Mouse (Mus musculus) cerebellum, postnatal 36 days (tissue): ENCODE data around the gene Olfr1029.
"Not testable (repeated sequence)": the region's sequence is repeated elsewhere in the genome, so short reads cannot be mapped to it uniquely, and the experiment has no call there.

ENCODE experiments used
- DNase-seq, 2 experiments: peaks; one replicate each; pipeline ENCODE4 v3.0.0; 2021 to 2022; ENCODE audit warnings: mixed read lengths in 2 of 2

The Olfr1029 gene

GRCm38 (mm10) chr2:85973595-85973994 is at the start of gene Olfr1029:
Gene Olfr1029, plus strand, starts transcription at chr2:85973895.
- DNase-seq: no peak

GRCm38 (mm10) chr2:85950137-85950536 is 23.6 kb upstream of the Olfr1029 start, which contains the start of gene Olfr1028:
Gene Olfr1028, plus strand, starts transcription at chr2:85950437.
- no peak for DNase-seq

DNA sequence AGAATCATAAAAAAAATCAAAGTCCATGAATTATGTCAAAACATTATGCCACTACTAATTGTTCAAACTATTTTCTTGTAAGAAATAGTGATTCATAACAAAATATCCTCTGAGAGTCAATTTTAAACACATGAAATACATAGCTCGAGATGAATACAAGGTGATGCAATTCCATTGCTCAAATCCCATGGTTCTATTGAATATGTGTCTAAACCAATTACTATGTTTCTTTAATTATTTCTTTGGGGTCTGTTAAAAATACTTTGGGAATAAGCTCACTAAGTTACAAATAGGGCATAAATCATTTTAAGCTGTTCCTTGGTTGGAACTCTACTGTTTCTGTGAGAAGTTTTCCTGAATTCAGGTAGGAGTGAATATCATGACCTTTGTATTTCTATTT is 5.3 kb downstream of the Olfr1029 start, which contains the start of gene Olfr1030:
Gene Olfr1030 (plus strand): TSS at position 301 of the 400 bp plus-strand sequence.
- DNase-seq: no peak

- DNase-seq: no peak
Measured at GRCm38 (mm10) chr2:85990004-85990403, 16.3 kb downstream of the Olfr1029 start, which contains the start of gene Olfr1031. Gene Olfr1031, plus strand, starts transcription at chr2:85990304.

DNA sequence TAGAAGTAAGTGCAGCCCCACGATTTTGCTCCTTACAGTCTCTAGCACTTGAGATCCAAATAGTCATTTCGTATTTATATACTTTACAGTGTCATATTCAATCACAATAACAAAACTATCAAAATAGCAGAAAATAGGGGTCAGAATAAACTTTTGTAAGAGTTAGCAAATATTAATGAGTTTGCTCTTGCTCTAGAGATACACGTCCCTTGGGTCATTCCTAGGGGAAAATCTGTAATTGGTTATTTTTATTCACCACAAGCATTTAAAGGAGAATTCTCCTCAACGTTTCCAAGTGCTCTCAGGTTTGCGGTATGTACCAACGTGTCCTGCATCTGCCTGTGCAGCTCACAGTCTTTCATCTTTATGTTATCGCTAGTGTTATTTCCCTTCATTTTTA is 31.5 kb downstream of the Olfr1029 start, which contains the start of gene Olfr1032:
Gene Olfr1032 (plus strand): TSS at position 301 of the 400 bp plus-strand sequence.
- DNase-seq: no peak

DNA sequence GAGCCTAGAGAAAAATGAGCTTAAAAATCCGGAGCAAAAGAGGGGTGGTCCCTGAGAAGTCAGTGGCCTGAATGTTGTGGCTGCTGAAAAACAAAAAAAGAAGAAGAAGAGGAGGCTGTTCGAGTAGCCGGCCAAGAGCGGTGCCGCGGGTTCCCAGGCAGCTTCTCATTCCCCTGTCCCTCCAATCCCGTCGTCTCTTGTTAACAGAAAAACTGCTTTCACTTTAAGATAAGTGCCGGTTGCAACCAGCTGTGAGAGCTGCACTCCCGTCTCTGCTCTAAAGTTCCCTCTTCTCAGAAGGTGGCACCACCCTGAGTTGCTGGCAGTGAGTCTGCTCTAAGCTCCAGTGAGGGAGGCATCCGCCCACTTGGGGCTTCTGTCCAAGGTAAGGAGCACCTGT is 46.7 kb downstream of the Olfr1029 start, which contains the start of gene Olfr1033:
Gene Olfr1033 (plus strand): TSS at position 228 of the 400 bp plus-strand sequence.
- not testable (repeated sequence) for DNase-seq

- not testable (repeated sequence) for DNase-seq
Measured at GRCm38 (mm10) chr2:86021518-86021917, 47.8 kb downstream of the Olfr1029 start.
